Mouse (Mus musculus): ENCODE measurements at regions not wholly inside any gene's neighbourhood (a gene's known extent, or its start where the extent isn't known, plus 50 kb on each side); places are given as distances from the start of the nearest gene placed in this dataset.

- no peak for ATAC-seq (ENCODE audit: low FRiP score)
- Histone ChIP-seq H3K4me2 (ENCODE audit: low read depth, low read length, poor library complexity, severe bottlenecking) (no peak overlapping the region), H3K27ac (ENCODE audit: low read depth, low read length) (no peak overlapping the region), H3K9me3 (ENCODE audit: low read length) (no peaks in the 10 kb centered on the region), H3K4me1 (ENCODE audit: insufficient read depth, low read length) (no peaks in the 10 kb centered on the region), H3K4me3 (ENCODE audit: low read depth, low read length) (no peak overlapping the region), H3K9ac (replicated peaks; ENCODE audit: low read length, poor library complexity, severe bottlenecking) (no peak overlapping the region), H3K36me3 (ENCODE audit: insufficient read depth, low read length) (no peaks in the 10 kb centered on the region), H3K27me3 (ENCODE audit: insufficient read depth, low read length) (no peaks in the 10 kb centered on the region)
- TF ChIP-seq CTCF (IDR thresholded peaks at IDR 0.05), result no peak
- DNase-seq (ENCODE audit: low spot score), result no peak
Measured at GRCm38 (mm10) chr15:21656322-21656721, 892.5 kb upstream of the Cdh18 start.

DNA sequence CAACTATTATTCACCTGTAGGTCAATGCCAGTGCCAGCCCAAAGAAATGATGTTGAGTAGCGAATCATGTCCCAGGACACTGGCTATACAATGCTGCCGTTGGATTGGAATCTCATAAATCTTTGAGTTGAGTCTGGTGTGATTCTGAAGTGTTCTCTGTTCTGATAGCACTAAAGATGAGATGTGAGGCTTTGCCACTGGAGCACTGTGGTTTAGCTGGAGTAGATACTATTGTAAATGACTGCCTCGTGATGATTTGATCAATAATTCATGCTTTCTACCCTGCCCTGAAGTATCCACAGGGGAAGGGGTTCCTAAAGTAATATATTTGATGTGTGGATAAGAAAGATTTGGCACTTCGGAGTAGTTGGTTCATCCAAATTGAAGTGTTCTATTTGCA is 884.6 kb upstream of the Cdh18 start:
- 62% methylated on average over 4 of the region's 4 CpGs for WGBS
- no peak for DNase-seq (ENCODE audit: low spot score)
- H3K36me3 ChIP-seq (ENCODE audit: insufficient read depth, low read length), result no peaks in the 10 kb centered on the region

DNA sequence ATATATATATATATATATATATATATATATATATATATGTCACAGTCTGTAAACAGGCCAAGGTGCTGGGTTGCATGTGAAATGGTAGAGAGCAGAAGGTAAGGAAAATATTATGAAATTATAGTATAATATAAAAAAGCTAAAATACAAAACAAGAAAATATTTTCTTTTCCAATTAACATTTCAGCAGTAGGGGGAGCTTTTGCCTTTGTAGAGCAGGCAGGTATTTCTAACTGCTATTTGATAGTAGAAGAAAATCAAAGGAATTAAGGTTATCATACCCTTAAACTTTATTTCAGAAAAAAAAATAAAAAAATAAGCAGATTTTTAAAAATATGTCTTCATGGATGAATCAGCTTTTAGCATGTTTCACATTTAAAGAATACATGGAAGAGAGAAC is 879.1 kb upstream of the Cdh18 start:
- H3K4me2 ChIP-seq (ENCODE audit: low read depth, low read length, poor library complexity, severe bottlenecking), result no peak overlapping the region
- no peaks in the 10 kb centered on the region for H3K9me3 ChIP-seq (ENCODE audit: low read length)
- DNase-seq (ENCODE audit: low spot score), result peak; percentile 8
- no peak overlapping the region for H3K27ac ChIP-seq (ENCODE audit: low read depth, low read length)
- H3K27me3 ChIP-seq (ENCODE audit: insufficient read depth, low read length), result no peaks in the 10 kb centered on the region
- H3K4me3 ChIP-seq (ENCODE audit: low read depth, low read length), result no peak overlapping the region
- H3K9ac ChIP-seq (replicated peaks; ENCODE audit: low read length, poor library complexity, severe bottlenecking), result no peak overlapping the region
- no peaks in the 10 kb centered on the region for H3K36me3 ChIP-seq (ENCODE audit: insufficient read depth, low read length)
- peak; percentile 51 for TF ChIP-seq CTCF (IDR thresholded peaks at IDR 0.05)
- ATAC-seq (ENCODE audit: low FRiP score), result no peak
- H3K4me1 ChIP-seq (ENCODE audit: insufficient read depth, low read length), result no peaks in the 10 kb centered on the region

More for the DNA sequence above, 884.6 kb upstream of the Cdh18 start:
- H3K27me3 ChIP-seq (ENCODE audit: insufficient read depth, low read length), result no peaks in the 10 kb centered on the region
- ATAC-seq (ENCODE audit: low FRiP score), result no peak
- H3K4me1 ChIP-seq (ENCODE audit: insufficient read depth, low read length), result no peaks in the 10 kb centered on the region
- no peaks in the 10 kb centered on the region for H3K9me3 ChIP-seq (ENCODE audit: low read length)
- no peak for TF ChIP-seq CTCF (IDR thresholded peaks at IDR 0.05)
- no peak overlapping the region for H3K27ac ChIP-seq (ENCODE audit: low read depth, low read length)
- H3K9ac ChIP-seq (replicated peaks; ENCODE audit: low read length, poor library complexity, severe bottlenecking), result no peak overlapping the region
- H3K4me2 ChIP-seq (ENCODE audit: low read depth, low read length, poor library complexity, severe bottlenecking), result no peak overlapping the region
- no peak overlapping the region for H3K4me3 ChIP-seq (ENCODE audit: low read depth, low read length)

GRCm38 (mm10) chr15:21684138-21684537 is 864.7 kb upstream of the Cdh18 start:
- H3K9ac ChIP-seq (replicated peaks; ENCODE audit: low read length, poor library complexity, severe bottlenecking), result no peak overlapping the region
- H3K27me3 ChIP-seq (ENCODE audit: insufficient read depth, low read length), result no peaks in the 10 kb centered on the region
- H3K9me3 ChIP-seq (ENCODE audit: low read length), result no peaks in the 10 kb centered on the region
- DNase-seq (ENCODE audit: low spot score) (no peak), ATAC-seq (ENCODE audit: low FRiP score) (no peak)
- H3K4me1 ChIP-seq (ENCODE audit: insufficient read depth, low read length), result no peaks in the 10 kb centered on the region
- WGBS, result 55% methylated on average over 2 of the region's 2 CpGs
- H3K4me2 ChIP-seq (ENCODE audit: low read depth, low read length, poor library complexity, severe bottlenecking), result no peak overlapping the region
- H3K27ac ChIP-seq (ENCODE audit: low read depth, low read length), result no peak overlapping the region
- H3K36me3 ChIP-seq (ENCODE audit: insufficient read depth, low read length), result no peaks in the 10 kb centered on the region
- TF ChIP-seq CTCF (IDR thresholded peaks at IDR 0.05), result no peak
- H3K4me3 ChIP-seq (ENCODE audit: low read depth, low read length), result no peak overlapping the region

All from midbrain, postnatal 0 days (tissue).